12 mouse cellular contexts compared by ENCODE assay signal in the genomic region with DNA sequence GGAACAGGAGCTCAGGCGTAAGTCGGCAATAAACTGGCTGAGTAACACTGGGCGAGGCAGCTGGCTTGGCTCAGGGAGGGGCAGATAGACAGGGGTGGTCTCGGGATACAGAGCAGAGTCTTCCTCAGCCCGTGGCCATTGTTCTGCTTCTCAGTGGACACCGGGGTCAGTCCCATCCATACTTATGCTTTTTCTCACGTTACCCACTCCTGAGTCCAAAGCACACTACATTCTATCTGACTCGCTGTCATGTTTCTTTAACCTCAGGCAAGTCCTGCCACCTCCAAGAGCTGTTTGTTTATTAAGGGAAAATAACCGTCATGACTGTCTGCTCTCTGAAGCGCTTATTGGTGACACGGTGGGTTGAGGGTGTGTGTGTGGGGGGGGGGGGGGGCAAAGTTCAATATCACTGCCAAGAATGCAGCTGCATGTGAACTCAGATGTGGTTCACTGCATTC. TPM values are rescaled to one million over a fixed set of nuclear protein-coding genes. Genes with fewer than 3 reads are reported as not detected.
DNase-seq lines count a peak whose midpoint lies in the region; ATAC-seq lines count a peak whose summit lies in the region.
"Had no signal": no experiment of that assay in that cellular context is flagged by ENCODE, and none has a peak within 500 bp of the region (broad histone marks: within the 10 kb centered on the region; RNA-seq: fewer than 3 reads in every experiment).

No protein-coding gene starts in this region.

- H3K9me3 ChIP-seq in midbrain, embryonic 15.5 days = no peaks in the 10 kb centered on the region
- no peaks in the 10 kb centered on the region for H3K9me3 ChIP-seq in midbrain, embryonic 11.5 days (ENCODE audit: control insufficient read depth, low read length)
- no peaks in the 10 kb centered on the region for H3K9me3 ChIP-seq in stomach, embryonic 16.5 days (replicated peaks; ENCODE audit: control insufficient read depth, low read length)
- H3K9me3 ChIP-seq: limb, embryonic 12.5 days had no signal

- peak; percentile 60; the same call in 1 of the 2 replicates for ATAC-seq in midbrain, embryonic 15.5 days (replicated peaks)
- ATAC-seq in midbrain, embryonic 11.5 days (ENCODE audit: low FRiP score) = no peak
- ATAC-seq in stomach, embryonic 16.5 days (ENCODE audit: insufficient read depth, low FRiP score) = peak; percentile 50; the same call in 1 of the 2 replicates
- ATAC-seq in CD4-positive, CD25-positive, alpha-beta regulatory T cell, adult 4 months = no peak

- DNase-seq in midbrain, embryonic 11.5 days (ENCODE audit: low spot score, missing footprints) = no peak
- peak; percentile 55 for DNase-seq in kidney, adult 18-20 months
- peak; percentile 50 for DNase-seq in large intestine, adult 2 months (ENCODE audit: low read depth, low spot score)
- DNase-seq in adrenal gland, adult 18-20 months (ENCODE audit: low spot score in 2 of 2) = no peak
- DNase-seq in urinary bladder, postnatal 14 days (ENCODE audit: low spot score) = no peak
- DNase-seq: cerebellum, adult 9-10 months; heart, postnatal 14 days; lung, postnatal 36 days had no signal

- H3K4me2 ChIP-seq in midbrain, embryonic 15.5 days = no peak overlapping the region
- H3K4me2 ChIP-seq in midbrain, embryonic 11.5 days = no peak overlapping the region
- H3K4me2 ChIP-seq in stomach, embryonic 16.5 days (ENCODE audit: low read depth, low read length) = peak overlapping the region; percentile 10; the same call in 1 of the 2 replicates
- H3K4me2 ChIP-seq: limb, embryonic 12.5 days had no signal

- H3K27me3 ChIP-seq in midbrain, embryonic 15.5 days (replicated peaks) = no peaks in the 10 kb centered on the region
- no peaks in the 10 kb centered on the region for H3K27me3 ChIP-seq in midbrain, embryonic 11.5 days (ENCODE audit: control insufficient read depth, insufficient read depth, low read length)
- H3K27me3 ChIP-seq in stomach, embryonic 16.5 days (ENCODE audit: control insufficient read depth, insufficient read depth, low read length) = no peaks in the 10 kb centered on the region
- H3K27me3 ChIP-seq: limb, embryonic 12.5 days had no signal

- no peaks in the 10 kb centered on the region for H3K36me3 ChIP-seq in midbrain, embryonic 15.5 days (replicated peaks)
- H3K36me3 ChIP-seq in midbrain, embryonic 11.5 days (ENCODE audit: control insufficient read depth, insufficient read depth, low read length) = no peaks in the 10 kb centered on the region
- H3K36me3 ChIP-seq in stomach, embryonic 16.5 days (ENCODE audit: control insufficient read depth, insufficient read depth, low read length) = no peaks in the 10 kb centered on the region
- H3K36me3 ChIP-seq: limb, embryonic 12.5 days had no signal

- no peaks in the 10 kb centered on the region for H3K4me1 ChIP-seq in midbrain, embryonic 15.5 days
- H3K4me1 ChIP-seq in midbrain, embryonic 11.5 days (ENCODE audit: control insufficient read depth, insufficient read depth, low read length) = no peaks in the 10 kb centered on the region
- 0 out of 2 replicates have a peak, but pooled peaks cover 6% of the 10 kb centered on the region for H3K4me1 ChIP-seq in stomach, embryonic 16.5 days (ENCODE audit: control insufficient read depth, insufficient read depth, low read length)

- WGBS in midbrain, embryonic 15.5 days = 64% methylated on average over 11 of the region's 11 CpGs
- 68% methylated on average over 11 of the region's 11 CpGs for WGBS in midbrain, embryonic 11.5 days
- WGBS in large intestine, adult 2 months = 17% methylated on average over 11 of the region's 11 CpGs
- WGBS in stomach, embryonic 16.5 days = 19% methylated on average over 11 of the region's 11 CpGs

- no peak overlapping the region for H3K9ac ChIP-seq in midbrain, embryonic 15.5 days
- H3K9ac ChIP-seq in midbrain, embryonic 11.5 days (ENCODE audit: low read length) = no peak overlapping the region
- no peak overlapping the region for H3K9ac ChIP-seq in stomach, embryonic 16.5 days (ENCODE audit: low read length)
- H3K9ac ChIP-seq: limb, embryonic 12.5 days had no signal

- H3K4me3 ChIP-seq in midbrain, embryonic 15.5 days = no peak overlapping the region
- no peak overlapping the region for H3K4me3 ChIP-seq in midbrain, embryonic 11.5 days (ENCODE audit: low read depth, low read length)
- H3K4me3 ChIP-seq in stomach, embryonic 16.5 days (replicated peaks; ENCODE audit: low read length) = no peak overlapping the region
- H3K4me3 ChIP-seq: limb, embryonic 12.5 days had no signal

- H3K27ac ChIP-seq in midbrain, embryonic 15.5 days = no peak overlapping the region
- no peak overlapping the region for H3K27ac ChIP-seq in midbrain, embryonic 11.5 days (ENCODE audit: low read depth, low read length)
- H3K27ac ChIP-seq in stomach, embryonic 16.5 days (ENCODE audit: low read length) = peak overlapping the region; percentile 5; the same call in 1 of the 2 replicates
- H3K27ac ChIP-seq: limb, embryonic 12.5 days had no signal

RNA-seq across cellular contexts. Expression of a gene that starts 8.2 kb away (rescaled TPM):
- 7.8 and 9.1 TPM in 2 replicates for polyA plus RNA-seq in midbrain, embryonic 15.5 days (2015; fragmentation: Nextera tagmentation; extraction: Ambion mirVana)
- polyA plus RNA-seq in midbrain, embryonic 11.5 days (2014; fragmentation: Nextera tagmentation; extraction: Ambion mirVana) = 28.2 and 29.0 TPM in 2 replicates
- polyA plus RNA-seq in large intestine, adult 2 months (2012; rRNA removed) = 1.6 and 4.6 TPM in 2 replicates
- polyA plus RNA-seq in stomach, embryonic 16.5 days (2015; fragmentation: Nextera tagmentation; extraction: Ambion mirVana) = 25.7 and 28.3 TPM in 2 replicates
- total RNA-seq in adrenal gland, adult 18-20 months (2021) = 10 to 100 TPM; 13.8 to 27.4 TPM
- under 1 TPM in 1 of 2 experiments, not detected in 1; 0.17 TPM for polyA plus RNA-seq in CD4-positive, CD25-positive, alpha-beta regulatory T cell, adult 4 months (2017; shearing (Covaris generic))

Comparison
In these comparisons a context has a peak if more than half of its experiments do, and no peak if none do; other contexts are left out.
1. ATAC-seq: peak in midbrain, embryonic 15.5 days (single experiment) and stomach, embryonic 16.5 days (single experiment); none in midbrain, embryonic 11.5 days (single experiment) and CD4-positive, CD25-positive, alpha-beta regulatory T cell, adult 4 months (single experiment).
2. DNase-seq: peak in kidney, adult 18-20 months (single experiment) and large intestine, adult 2 months (single experiment); none in midbrain, embryonic 11.5 days (single experiment), adrenal gland, adult 18-20 months (0 of 2) and urinary bladder, postnatal 14 days (single experiment).